Mouse (Mus musculus) embryonic fibroblast, embryonic 13.5 days (primary cell): ENCODE measurements around the gene Sik2. TPM values are rescaled to one million over a fixed set of nuclear protein-coding genes. Genes with fewer than 3 reads are reported as not detected.

Experiments
- H3K27ac ChIP-seq: 2 replicates; pipeline ENCODE4 v1.5.1; 2012; ENCODE audit warnings: low read length, control low read depth, inconsistent platforms; ENCODE audit not compliant: insufficient read depth
- H3K4me1 ChIP-seq: 2 replicates; pipeline ENCODE4 v1.6.1; 2011; ENCODE audit warnings: low read length; ENCODE audit not compliant: control insufficient read depth, insufficient read depth
- H3K4me3 ChIP-seq: 2 replicates; pipeline ENCODE4 v1.5.1; 2011; ENCODE audit warnings: mild to moderate bottlenecking, control low read depth, low read length; ENCODE audit not compliant: insufficient read depth
- CTCF ChIP-seq: IDR thresholded peaks from 2 replicates; pipeline ENCODE4 v1.5.1; 2011; ENCODE audit warnings: mild to moderate bottlenecking, control low read depth, low read length, moderate library complexity, borderline replicate concordance; ENCODE audit not compliant: insufficient read depth
- POLR2A ChIP-seq: IDR thresholded peaks from 2 replicates; pipeline ENCODE4 v1.6.1; 2011; ENCODE audit warnings: low read depth, mild to moderate bottlenecking, control low read depth, low read length, moderate library complexity
- polyA plus RNA-seq: library from polyadenylated mRNA; stranded (reverse); fragments of >200 nt; gene quantifications from 2 replicates; pipeline ENCODE4 v1.2.4, GENCODE M21; 2011; ENCODE audit warnings: low read depth; ENCODE audit not compliant: missing spikeins, insufficient read length

Gene Sik2
- polyA plus RNA-seq, 1 experiment, result 22.1 TPM

DNA sequence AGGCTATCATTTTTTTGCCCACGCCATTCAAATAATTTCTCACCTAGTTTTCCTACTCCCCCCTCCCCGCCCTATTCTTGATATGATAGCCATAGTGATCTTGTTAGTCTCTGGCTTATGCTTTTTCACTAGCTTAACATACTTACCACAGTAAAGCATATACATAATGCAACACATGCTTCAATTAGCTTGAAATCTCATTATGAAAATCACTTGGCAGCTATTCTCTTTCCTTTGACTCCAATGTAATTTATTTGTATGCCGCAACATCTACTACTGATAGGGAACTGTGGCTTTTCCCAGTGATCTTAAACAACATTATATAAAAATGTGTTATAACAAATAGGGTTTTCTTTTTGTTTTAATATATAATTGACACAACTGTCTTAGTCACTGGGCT lies 53.7 kb downstream of the Sik2 start:
- peaks cover 4% of the 10 kb centered on the region; the same call in 1 of the 2 replicates for H3K4me1 ChIP-seq
- TF ChIP-seq POLR2A (no peak), CTCF (no peak)
- no peak overlapping the region for H3K4me3 ChIP-seq
- no peak overlapping the region for H3K27ac ChIP-seq

DNA sequence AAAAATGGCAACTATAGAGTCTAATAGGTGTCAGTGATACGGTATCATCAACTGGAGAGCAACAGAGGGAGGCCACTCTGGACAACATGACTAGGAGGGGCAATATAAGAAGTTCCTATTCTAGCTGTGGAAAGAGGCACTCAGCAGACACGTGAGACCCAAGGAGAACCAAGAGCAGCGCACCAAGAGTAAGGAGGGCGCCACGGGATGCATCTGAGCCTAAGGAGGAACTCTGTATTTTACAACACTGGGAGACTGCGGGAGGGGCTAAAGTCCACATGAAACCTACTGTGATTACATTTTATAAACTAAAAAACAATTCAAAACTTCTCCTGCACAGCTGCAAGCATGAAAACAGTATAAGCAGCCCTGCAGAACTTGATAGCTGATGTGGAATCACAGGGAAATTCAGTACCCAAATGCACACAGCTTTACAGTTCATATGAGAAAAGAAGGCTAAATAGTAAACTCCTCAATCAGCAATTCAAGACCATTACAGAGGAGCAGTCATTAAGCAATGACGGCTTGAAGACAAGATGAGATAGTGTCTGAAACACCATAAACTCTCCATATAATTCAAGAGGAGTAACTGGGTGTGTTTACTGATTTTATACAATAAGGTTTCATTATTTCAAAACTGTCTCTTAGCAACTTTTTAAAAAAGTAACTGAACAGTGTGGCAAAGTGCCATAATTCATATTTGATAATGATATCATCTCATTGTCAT lies 60.6 kb downstream of the Sik2 start:
- TF ChIP-seq CTCF, result no peak
- TF ChIP-seq POLR2A, result no peak
- Histone ChIP-seq H3K4me3 (no peak overlapping the region), H3K27ac (no peak overlapping the region), H3K4me1 (no peaks in the 10 kb centered on the region)

DNA sequence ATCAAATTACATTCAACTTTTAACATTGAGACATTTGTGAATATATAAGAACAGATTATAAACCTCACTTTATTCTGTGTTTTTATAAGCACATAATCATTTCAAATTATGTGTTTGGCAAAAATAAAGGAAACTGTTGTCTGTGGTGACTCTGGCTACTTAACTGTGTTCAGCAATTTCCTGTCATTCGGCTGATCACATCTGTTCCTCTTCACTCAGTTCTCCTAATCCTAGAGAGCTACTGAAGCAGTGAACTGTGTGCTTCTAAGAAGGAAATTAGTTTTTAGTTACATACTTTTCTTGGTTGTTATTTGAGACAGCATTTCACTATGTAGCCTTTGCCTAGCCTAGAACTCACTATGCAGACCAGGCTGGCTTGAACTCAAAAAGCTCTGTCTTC lies 62.5 kb downstream of the Sik2 start:
- H3K4me3 ChIP-seq, result no peak overlapping the region
- no peaks in the 10 kb centered on the region for H3K4me1 ChIP-seq
- H3K27ac ChIP-seq, result no peak overlapping the region
- TF ChIP-seq POLR2A, result no peak

DNA sequence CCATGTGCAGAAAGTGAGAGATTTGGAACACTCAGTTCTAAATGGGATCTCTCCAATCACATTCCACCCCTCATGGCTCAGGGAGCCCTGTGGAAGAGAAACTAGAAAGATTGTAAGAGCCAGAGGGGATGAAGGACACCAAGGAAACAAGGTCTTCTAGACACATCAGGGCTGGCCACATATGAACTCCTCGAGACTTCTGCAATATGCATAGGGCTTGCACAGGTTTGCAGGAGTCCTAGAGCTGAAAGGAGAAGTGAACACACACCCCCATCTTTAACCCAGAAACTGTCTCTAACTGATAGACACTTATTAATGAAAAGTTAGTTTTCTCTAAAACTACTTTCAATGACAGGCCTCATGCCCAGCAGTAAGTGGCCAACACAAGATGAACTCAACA lies 64.0 kb downstream of the Sik2 start:
- Histone ChIP-seq H3K27ac (no peak overlapping the region), H3K4me3 (no peak overlapping the region), H3K4me1 (no peaks in the 10 kb centered on the region)
- TF ChIP-seq CTCF (no peak), POLR2A (no peak)

DNA sequence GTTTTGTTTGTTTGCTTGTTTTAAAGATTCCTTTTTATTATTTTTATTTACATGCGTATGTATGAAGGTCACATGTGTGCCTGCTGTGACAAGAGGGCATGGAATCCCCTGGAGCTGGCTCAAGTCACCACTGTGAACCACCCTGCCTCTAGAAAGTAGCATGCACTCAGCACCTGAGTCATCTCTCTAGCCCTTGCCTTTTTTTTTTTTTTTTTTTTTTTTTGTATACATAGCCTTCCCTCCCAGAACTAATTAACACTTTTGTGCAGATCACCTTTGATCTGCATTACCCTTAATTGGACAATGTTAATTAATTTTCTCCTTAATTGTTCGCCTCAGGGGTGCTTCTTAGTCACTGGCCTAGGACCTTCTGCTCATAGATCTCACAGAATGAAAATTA lies 66.2 kb downstream of the Sik2 start:
- TF ChIP-seq CTCF (no peak), POLR2A (no peak)
- H3K27ac ChIP-seq, result no peak overlapping the region
- no peaks in the 10 kb centered on the region for H3K4me1 ChIP-seq
- no peak overlapping the region for H3K4me3 ChIP-seq

DNA sequence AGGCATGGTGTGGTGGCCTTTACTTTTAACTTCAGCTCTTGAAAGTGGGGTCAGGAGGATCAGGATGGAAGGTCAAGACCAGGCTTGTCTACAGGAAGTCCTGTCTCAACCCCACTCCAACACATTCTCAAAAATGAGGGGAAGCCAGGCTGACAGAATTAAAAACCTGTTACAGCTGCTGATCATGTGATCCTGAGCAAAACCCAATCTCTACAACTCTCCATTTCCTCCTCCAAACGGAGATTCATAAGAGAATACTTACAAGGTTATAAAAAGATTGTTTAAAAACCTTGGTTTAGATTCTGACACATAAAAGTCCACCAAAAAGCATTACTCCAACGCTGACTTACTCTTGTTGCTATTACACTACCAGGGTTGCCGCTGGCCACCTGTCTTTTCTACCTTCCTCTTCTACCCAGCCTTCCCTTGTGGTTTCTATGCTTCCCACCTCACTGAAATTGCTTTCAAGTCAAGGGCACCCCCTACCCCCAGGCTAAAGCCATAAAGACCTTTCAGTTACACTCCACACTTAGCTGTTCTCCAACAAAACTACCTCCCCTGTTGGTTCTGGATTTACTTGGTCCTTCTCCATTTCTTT lies 67.0 kb downstream of the Sik2 start:
- no peaks in the 10 kb centered on the region for H3K4me1 ChIP-seq
- H3K4me3 ChIP-seq, result no peak overlapping the region
- TF ChIP-seq POLR2A (no peak), CTCF (no peak)

DNA sequence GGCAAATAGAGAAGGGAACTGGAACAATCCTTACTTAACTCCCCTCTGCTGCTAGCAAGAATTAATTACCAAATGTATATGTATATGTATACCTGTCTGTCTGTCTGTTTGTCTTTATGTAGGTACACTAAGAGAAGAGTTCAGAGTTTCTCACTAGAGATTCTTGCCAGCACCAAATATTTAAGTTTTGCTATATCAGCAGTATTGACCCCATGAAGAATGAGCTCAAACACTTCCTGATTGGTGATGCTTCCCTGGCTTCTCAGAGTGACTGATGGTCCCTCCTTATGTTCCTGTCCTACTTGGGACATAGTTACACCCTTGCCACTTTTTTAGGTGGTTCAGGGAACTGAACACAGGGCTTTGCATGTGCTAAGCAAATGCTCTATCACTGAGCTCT lies 78.9 kb downstream of the Sik2 start:
- TF ChIP-seq CTCF, result no peak
- TF ChIP-seq POLR2A, result no peak
- no peak overlapping the region for H3K4me3 ChIP-seq
- H3K27ac ChIP-seq, result no peak overlapping the region
- H3K4me1 ChIP-seq, result no peaks in the 10 kb centered on the region

More for the DNA sequence above, 67.0 kb downstream of the Sik2 start:
- no peak overlapping the region for H3K27ac ChIP-seq

DNA sequence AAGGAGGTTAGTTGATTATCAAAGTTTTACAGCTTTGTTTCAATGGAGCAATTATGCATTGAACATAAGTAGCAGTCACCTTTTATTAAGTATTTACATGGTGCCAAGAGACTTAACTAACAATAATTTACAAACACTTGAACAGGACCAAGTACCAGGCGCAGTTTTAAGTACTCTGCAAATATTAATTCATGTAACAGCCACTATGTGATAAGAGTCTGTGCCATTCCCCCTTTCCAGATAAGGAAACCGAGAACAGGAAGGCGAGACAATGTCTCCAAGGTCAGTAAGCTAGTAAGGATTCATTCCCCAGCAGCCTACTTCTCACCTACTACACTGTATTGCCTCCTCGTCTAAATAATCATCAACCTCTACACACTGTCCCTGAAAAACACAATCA lies 83.1 kb downstream of the Sik2 start:
- H3K4me3 ChIP-seq, result no peak overlapping the region
- TF ChIP-seq CTCF, result no peak
- TF ChIP-seq POLR2A, result no peak
- no peaks in the 10 kb centered on the region for H3K4me1 ChIP-seq
- no peak overlapping the region for H3K27ac ChIP-seq

DNA sequence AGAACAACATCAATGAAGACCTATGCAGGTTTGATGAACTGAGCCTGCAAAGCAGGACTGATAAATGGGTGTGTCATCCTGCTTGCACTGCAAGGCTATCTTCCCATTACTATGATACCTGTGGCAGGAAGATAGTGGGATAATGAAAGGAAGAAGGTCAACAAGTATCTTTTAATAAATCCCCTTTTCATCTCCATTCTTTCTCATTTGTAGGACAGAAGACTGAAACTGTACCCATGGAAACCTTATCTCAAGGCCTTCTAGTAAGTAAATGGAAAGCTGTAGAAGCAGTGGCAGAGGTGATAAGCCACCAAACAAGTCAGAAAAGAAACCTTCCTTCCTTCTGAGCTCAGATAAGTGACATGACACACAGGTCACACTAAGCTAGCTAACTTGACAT lies 84.4 kb downstream of the Sik2 start:
- no peak for TF ChIP-seq CTCF
- TF ChIP-seq POLR2A, result no peak
- Histone ChIP-seq H3K4me1 (no peaks in the 10 kb centered on the region), H3K4me3 (no peak overlapping the region), H3K27ac (no peak overlapping the region)

DNA sequence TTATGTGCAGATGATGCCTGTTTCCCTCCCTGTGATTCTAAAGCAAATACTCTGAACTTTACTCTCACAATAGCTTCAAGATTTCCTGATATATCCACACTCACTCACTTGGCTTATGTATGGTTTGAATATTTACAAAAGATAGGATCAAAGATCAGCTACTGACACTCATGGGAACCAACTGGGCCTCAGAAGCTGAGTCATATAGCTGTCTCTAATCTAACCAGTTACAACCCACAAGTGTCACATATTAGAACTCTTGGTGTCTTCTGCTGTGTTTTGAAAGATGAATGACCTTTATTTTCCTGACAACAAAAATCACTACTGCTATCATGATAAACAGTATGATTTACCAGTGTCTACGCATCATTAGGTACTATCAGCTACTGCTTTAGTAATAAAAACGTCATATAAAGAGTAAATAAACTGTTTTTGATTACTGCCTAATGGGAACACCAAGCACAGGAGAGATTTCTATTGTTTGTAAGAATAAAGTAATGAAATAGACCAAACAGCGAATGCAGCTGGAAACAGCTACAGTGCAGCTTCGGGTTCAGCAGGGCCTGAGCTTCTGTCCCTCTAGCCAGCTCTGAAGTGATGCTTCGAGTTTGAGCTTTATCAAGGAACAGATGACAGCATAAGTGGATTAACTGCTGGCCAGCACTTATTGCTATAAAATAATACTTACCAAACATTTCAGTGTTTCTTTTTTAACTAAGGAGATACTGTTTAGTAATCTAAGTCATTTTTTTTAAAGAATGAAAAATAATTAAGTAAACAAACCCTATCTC lies 86.3 kb downstream of the Sik2 start:
- TF ChIP-seq POLR2A (no peak), CTCF (no peak)
- Histone ChIP-seq H3K4me3 (no peak overlapping the region), H3K27ac (no peak overlapping the region), H3K4me1 (no peaks in the 10 kb centered on the region)
